Mouse (Mus musculus): ENCODE measurements at regions not wholly inside any gene's neighbourhood (a gene's known extent, or its start where the extent isn't known, plus 50 kb on each side); places are given as distances from the start of the nearest gene placed in this dataset.

- DNase-seq, result no peak
Observed at GRCm38 (mm10) chr10:16789641-16790243, 933.3 kb upstream of the Cited2 start.

GRCm38 (mm10) chr10:16803978-16804377 lies 919.0 kb upstream of the Cited2 start:
- no peak for DNase-seq

GRCm38 (mm10) chr10:16810716-16811115 lies 912.3 kb upstream of the Cited2 start:
- DNase-seq, result no peak

GRCm38 (mm10) chr10:16814013-16814412 lies 909.0 kb upstream of the Cited2 start:
- no peak for DNase-seq

- no peak for DNase-seq
Observed at GRCm38 (mm10) chr10:16861534-16861933, 861.5 kb upstream of the Cited2 start.

- no peak for DNase-seq
Observed at GRCm38 (mm10) chr10:16866914-16867313, 856.1 kb upstream of the Cited2 start.

- DNase-seq, result no peak
Observed at GRCm38 (mm10) chr10:16874131-16874530, 848.9 kb upstream of the Cited2 start.

- DNase-seq, result no peak
Observed at GRCm38 (mm10) chr10:16878197-16878596, 844.8 kb upstream of the Cited2 start.

GRCm38 (mm10) chr10:16893316-16893715 lies 829.7 kb upstream of the Cited2 start:
- DNase-seq, result no peak

- no peak for DNase-seq
Observed at GRCm38 (mm10) chr10:16895332-16895731, 827.7 kb upstream of the Cited2 start.

- no peak for DNase-seq
Observed at GRCm38 (mm10) chr10:16922888-16923287, 800.1 kb upstream of the Cited2 start.

- DNase-seq, result no peak
Observed at GRCm38 (mm10) chr10:16923851-16924250, 799.2 kb upstream of the Cited2 start.

- peak; percentile 78 to 79 for DNase-seq
Observed at GRCm38 (mm10) chr10:16937705-16938104, 785.3 kb upstream of the Cited2 start.

GRCm38 (mm10) chr10:16951636-16952035 lies 771.4 kb upstream of the Cited2 start:
- DNase-seq, result no peak

GRCm38 (mm10) chr10:16960971-16961370 lies 762.0 kb upstream of the Cited2 start:
- no peak for DNase-seq

GRCm38 (mm10) chr10:16962463-16962862 lies 760.6 kb upstream of the Cited2 start:
- DNase-seq, result no peak

- no peak for DNase-seq
Observed at GRCm38 (mm10) chr10:16978770-16979169, 744.2 kb upstream of the Cited2 start.

GRCm38 (mm10) chr10:16990227-16990626 lies 732.8 kb upstream of the Cited2 start:
- peak; percentile 69 to 79 for DNase-seq

GRCm38 (mm10) chr10:16993789-16994188 lies 729.2 kb upstream of the Cited2 start:
- DNase-seq, result peak; percentile 72 to 77

- DNase-seq, result peak; percentile 48 to 66
Observed at GRCm38 (mm10) chr10:16994526-16994925, 728.5 kb upstream of the Cited2 start.

- no peak for DNase-seq
Observed at GRCm38 (mm10) chr10:16995010-16995409, 728.0 kb upstream of the Cited2 start.

- no peak for DNase-seq
Observed at GRCm38 (mm10) chr10:16996820-16997466, 726.1 kb upstream of the Cited2 start.

GRCm38 (mm10) chr10:17001320-17001719 lies 721.7 kb upstream of the Cited2 start:
- no peak for DNase-seq

- DNase-seq, result no peak
Observed at GRCm38 (mm10) chr10:17003123-17003849, 719.7 kb upstream of the Cited2 start.
